Mouse (Mus musculus): ENCODE data around the gene Ngrn. TPM values are rescaled to one million over a fixed set of nuclear protein-coding genes. Genes with fewer than 3 reads are reported as not detected.

Gene Ngrn
- polyA plus RNA-seq, 1 experiment from 2014 or later = 60.3 TPM

- Histone ChIP-seq H3K4me2 (peak overlapping the region; percentile 89), H3K36me3 (peaks cover 9% of the 10 kb centered on the region), H3K9me3 (no peaks in the 10 kb centered on the region), H3K4me3 (peak overlapping the region; percentile 66), H3K9ac (peak overlapping the region; percentile 78; the same call in 1 of the 2 replicates), H3K27me3 (peaks cover 10% of the 10 kb centered on the region), H3K4me1 (replicated peaks) (peaks cover 37% of the 10 kb centered on the region), H3K27ac (no peak overlapping the region)
- no peak for ATAC-seq (ENCODE audit: low FRiP score)
- WGBS = 73% methylated on average over 9 of the region's 9 CpGs
Observed at GRCm38 (mm10) chr7:80233799-80234198, 27.2 kb upstream of the Ngrn start.

GRCm38 (mm10) chr7:80238542-80238941, 22.5 kb upstream of the Ngrn start:
- H3K27me3 ChIP-seq = no peaks in the 10 kb centered on the region
- no peak overlapping the region for H3K9ac ChIP-seq
- H3K36me3 ChIP-seq = peaks cover 32% of the 10 kb centered on the region
- 90% methylated on average over 10 of the region's 10 CpGs for WGBS
- peaks cover 15% of the 10 kb centered on the region for H3K4me1 ChIP-seq (replicated peaks)
- H3K27ac ChIP-seq = no peak overlapping the region
- H3K4me3 ChIP-seq = no peak overlapping the region
- no peak overlapping the region for H3K4me2 ChIP-seq
- H3K9me3 ChIP-seq = no peaks in the 10 kb centered on the region
- ATAC-seq (ENCODE audit: low FRiP score) = no peak

DNA sequence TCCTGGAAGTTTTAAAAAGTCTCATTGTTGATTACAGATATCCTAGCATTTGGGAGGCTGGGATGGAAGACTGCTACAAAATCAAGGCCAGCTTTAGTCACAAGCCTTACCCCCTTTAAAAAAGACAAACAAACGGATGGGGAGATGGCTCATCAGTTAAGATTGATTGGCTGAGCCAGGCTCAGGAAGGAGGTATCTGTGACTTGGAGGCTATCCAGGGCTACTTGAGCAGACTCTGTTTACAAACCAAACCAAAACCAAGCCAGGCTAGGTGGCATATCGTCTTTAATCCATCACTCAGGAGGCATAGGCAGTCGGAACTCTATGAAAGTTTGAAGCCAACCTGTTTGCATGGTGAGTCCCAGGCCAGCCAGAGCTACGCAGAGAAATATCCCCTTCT, 19.4 kb upstream of the Ngrn start:
- no peak overlapping the region for H3K4me3 ChIP-seq
- 89% methylated on average over 4 of the region's 4 CpGs for WGBS
- ATAC-seq (ENCODE audit: low FRiP score) = no peak

GRCm38 (mm10) chr7:80244851-80245250, 16.2 kb upstream of the Ngrn start:
- 93% methylated on average over 4 of the region's 4 CpGs for WGBS
- H3K4me1 ChIP-seq (replicated peaks) = no peaks in the 10 kb centered on the region
- H3K27me3 ChIP-seq = no peaks in the 10 kb centered on the region
- H3K4me3 ChIP-seq = no peak overlapping the region
- H3K36me3 ChIP-seq = peaks cover 15% of the 10 kb centered on the region
- no peak overlapping the region for H3K9ac ChIP-seq
- H3K4me2 ChIP-seq = no peak overlapping the region
- H3K9me3 ChIP-seq = no peaks in the 10 kb centered on the region
- H3K27ac ChIP-seq = no peak overlapping the region
- no peak for ATAC-seq (ENCODE audit: low FRiP score)

More for the DNA sequence above, 19.4 kb upstream of the Ngrn start:
- Histone ChIP-seq H3K4me1 (replicated peaks) (no peaks in the 10 kb centered on the region), H3K27ac (no peak overlapping the region), H3K4me2 (no peak overlapping the region), H3K9ac (no peak overlapping the region), H3K27me3 (no peaks in the 10 kb centered on the region), H3K36me3 (peaks cover 32% of the 10 kb centered on the region), H3K9me3 (no peaks in the 10 kb centered on the region)

DNA sequence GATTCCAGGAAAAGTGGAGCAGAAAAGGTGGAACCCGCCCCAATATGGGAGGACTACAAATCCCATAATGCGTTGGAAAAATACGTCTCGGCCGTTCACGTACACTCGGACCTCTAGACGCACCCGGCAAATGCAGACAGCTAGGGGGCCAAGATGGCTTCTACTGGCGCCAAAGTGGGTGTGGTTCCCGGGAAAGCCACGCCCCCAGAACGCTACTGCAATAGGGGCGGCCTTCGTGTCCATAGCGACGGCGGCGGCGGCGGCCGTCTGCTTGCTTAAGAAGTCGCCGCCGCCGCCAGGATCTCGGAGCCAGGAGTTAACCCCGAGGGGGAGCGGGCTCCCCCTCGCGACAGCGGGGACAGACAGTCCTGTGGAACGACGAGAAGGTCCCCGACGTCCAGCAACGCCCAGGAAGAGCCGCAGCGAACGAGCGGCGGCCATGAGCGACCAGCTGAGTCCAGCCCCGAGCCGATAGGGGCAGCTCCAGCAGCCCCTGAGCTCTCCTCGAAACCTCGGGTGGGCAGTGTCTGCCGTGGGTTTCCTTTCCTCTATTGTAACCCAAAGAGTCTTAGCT, 14.8 kb upstream of the Ngrn start, which contains the start of gene Ttll13:
Gene Ttll13, plus strand, starts transcription at position 229 of the 574 bp plus-strand sequence.
- Histone ChIP-seq H3K9ac (peak within 1 kb of the TSS; percentile 76), H3K27me3 (0 out of 2 replicates have a peak, but pooled peaks cover 6% of the 10 kb centered on the region), H3K9me3 (no peaks in the 10 kb centered on the region), H3K4me3 (peak within 1 kb of the TSS; percentile 57), H3K36me3 (peaks cover 3% of the 10 kb centered on the region; the same call in 1 of the 2 replicates), H3K4me2 (peak within 1 kb of the TSS; percentile 53), H3K4me1 (replicated peaks) (no peaks in the 10 kb centered on the region), H3K27ac (peak within 1 kb of the TSS; percentile 94)
- ATAC-seq (ENCODE audit: low FRiP score) = peak; percentile 98
- WGBS = under 1% methylated on average over 48 of the region's 48 CpGs

GRCm38 (mm10) chr7:80246859-80247258, 14.2 kb upstream of the Ngrn start:
- Histone ChIP-seq H3K4me3 (peak overlapping the region; percentile 57), H3K27ac (peak overlapping the region; percentile 94), H3K9me3 (no peaks in the 10 kb centered on the region), H3K36me3 (no peaks in the 10 kb centered on the region), H3K4me1 (replicated peaks) (no peaks in the 10 kb centered on the region), H3K9ac (peak overlapping the region; percentile 76; the same call in 1 of the 2 replicates), H3K27me3 (0 out of 2 replicates have a peak, but pooled peaks cover 9% of the 10 kb centered on the region), H3K4me2 (peak overlapping the region; percentile 53)
- WGBS = 68% methylated on average over 7 of the region's 7 CpGs
- 0 out of 2 replicates have a peak, but pooled peaks have one; percentile 7 for ATAC-seq (ENCODE audit: low FRiP score)

DNA sequence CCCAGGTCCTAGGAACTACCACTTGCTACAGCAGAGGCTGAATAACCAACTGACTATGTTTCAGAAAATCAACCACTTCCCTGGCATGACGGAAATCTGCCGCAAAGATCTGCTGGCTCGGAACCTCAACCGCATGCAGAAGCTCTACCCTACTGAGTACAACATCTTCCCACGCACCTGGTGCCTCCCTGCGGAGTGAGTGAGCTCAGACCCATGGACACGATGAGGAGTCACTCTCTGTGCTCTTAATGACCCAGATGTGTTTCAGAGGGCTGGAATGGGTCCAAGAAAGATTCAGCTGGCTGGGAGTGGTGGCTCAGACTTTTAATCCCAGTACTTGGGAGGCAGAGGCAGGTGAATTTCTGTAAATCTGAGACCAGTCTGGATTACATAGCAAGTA, 8.6 kb upstream of the Ngrn start:
- Histone ChIP-seq H3K4me1 (replicated peaks) (no peaks in the 10 kb centered on the region), H3K9me3 (no peaks in the 10 kb centered on the region), H3K36me3 (no peaks in the 10 kb centered on the region), H3K4me3 (no peak overlapping the region), H3K4me2 (no peak overlapping the region), H3K27me3 (peaks cover 52% of the 10 kb centered on the region), H3K27ac (no peak overlapping the region), H3K9ac (no peak overlapping the region)
- WGBS = 80% methylated on average over 7 of the region's 7 CpGs
- ATAC-seq (ENCODE audit: low FRiP score) = no peak

GRCm38 (mm10) chr7:80252886-80253285, 8.1 kb upstream of the Ngrn start:
- Histone ChIP-seq H3K27ac (no peak overlapping the region), H3K27me3 (peaks cover 56% of the 10 kb centered on the region), H3K9ac (no peak overlapping the region), H3K4me2 (no peak overlapping the region), H3K4me3 (no peak overlapping the region), H3K4me1 (replicated peaks) (no peaks in the 10 kb centered on the region), H3K9me3 (no peaks in the 10 kb centered on the region), H3K36me3 (no peaks in the 10 kb centered on the region)
- 90% methylated on average over 11 of the region's 11 CpGs for WGBS
- no peak for ATAC-seq (ENCODE audit: low FRiP score)

- Histone ChIP-seq H3K9me3 (no peaks in the 10 kb centered on the region), H3K9ac (no peak overlapping the region), H3K36me3 (no peaks in the 10 kb centered on the region), H3K4me1 (replicated peaks) (peaks cover 6% of the 10 kb centered on the region; the same call in 1 of the 2 replicates), H3K4me3 (no peak overlapping the region), H3K27me3 (peaks cover 76% of the 10 kb centered on the region), H3K4me2 (no peak overlapping the region), H3K27ac (no peak overlapping the region)
- WGBS = 73% methylated on average over 2 of the region's 2 CpGs
- ATAC-seq (ENCODE audit: low FRiP score) = no peak
Observed at GRCm38 (mm10) chr7:80255981-80256380, 5.0 kb upstream of the Ngrn start.

- Histone ChIP-seq H3K4me3 (no peak overlapping the region), H3K9ac (no peak overlapping the region), H3K9me3 (no peaks in the 10 kb centered on the region), H3K4me2 (no peak overlapping the region), H3K4me1 (replicated peaks) (peaks cover 16% of the 10 kb centered on the region), H3K27ac (no peak overlapping the region), H3K36me3 (no peaks in the 10 kb centered on the region), H3K27me3 (peaks cover 66% of the 10 kb centered on the region)
- WGBS = 64% methylated on average over 2 of the region's 2 CpGs
- ATAC-seq (ENCODE audit: low FRiP score) = no peak
Observed at GRCm38 (mm10) chr7:80257706-80258105, 3.3 kb upstream of the Ngrn start.

DNA sequence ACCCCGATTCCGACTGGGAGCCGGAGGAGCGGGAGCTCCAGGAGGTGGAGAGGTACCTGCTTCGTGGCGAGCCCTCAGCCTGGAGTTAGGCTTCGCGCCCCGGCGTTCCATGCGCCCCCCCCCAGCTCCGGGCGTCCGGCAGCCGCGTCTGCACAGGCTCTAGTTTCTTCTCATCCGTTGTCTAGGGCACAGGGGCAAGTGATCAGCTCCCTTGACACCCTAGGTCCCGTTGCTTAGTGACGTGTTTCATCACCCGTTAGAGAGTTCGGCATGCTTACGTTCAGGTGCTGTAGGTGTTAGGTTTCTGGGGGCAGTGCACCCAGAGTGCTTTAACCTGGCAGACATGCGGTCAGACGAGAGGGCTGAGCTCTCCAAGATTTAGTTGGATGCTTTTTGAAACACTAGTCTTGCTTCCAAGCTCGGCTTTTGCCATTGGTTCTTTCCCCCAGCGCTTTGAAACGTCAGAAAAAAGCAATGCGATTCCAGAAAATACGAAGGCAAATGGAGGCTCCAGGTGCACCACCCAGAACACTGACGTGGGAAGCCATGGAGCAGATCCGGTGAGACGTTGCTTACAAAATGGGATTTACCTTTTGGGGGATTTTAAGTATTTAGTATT, 466 bp downstream of the Ngrn start:
- Histone ChIP-seq H3K36me3 (peaks cover 28% of the 10 kb centered on the region), H3K4me1 (replicated peaks) (peaks cover 21% of the 10 kb centered on the region), H3K9ac (peak overlapping the region; percentile 90), H3K9me3 (no peaks in the 10 kb centered on the region), H3K27me3 (peaks cover 37% of the 10 kb centered on the region), H3K4me3 (peak overlapping the region; percentile 90), H3K4me2 (peak overlapping the region; percentile 92), H3K27ac (peak overlapping the region; percentile 85)
- ATAC-seq (ENCODE audit: low FRiP score) = peak; percentile 72
- WGBS = 1% methylated on average over 32 of the region's 32 CpGs

GRCm38 (mm10) chr7:80264606-80265005, 3.6 kb downstream of the Ngrn start:
- WGBS = 96% methylated on average over 12 of the region's 12 CpGs

DNA sequence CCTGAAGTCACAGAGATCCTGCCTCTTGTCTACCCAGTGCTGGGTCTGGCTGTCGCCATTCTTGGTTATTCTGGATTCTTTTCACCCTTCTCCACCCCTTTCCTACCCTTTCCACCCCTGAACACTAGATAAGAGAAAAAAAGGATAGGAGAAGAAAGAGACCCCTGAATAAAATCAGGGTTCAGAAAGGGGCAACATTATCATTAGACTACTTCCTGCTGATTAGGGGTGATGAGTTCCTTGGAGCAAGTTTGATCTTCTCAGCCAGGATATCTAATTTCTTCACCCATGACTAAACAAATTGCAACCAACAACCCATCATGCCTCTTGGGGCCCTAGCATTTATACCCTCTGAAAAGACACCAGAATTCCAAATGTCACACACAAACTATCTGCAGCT, 6.7 kb downstream of the Ngrn start:
- 75% methylated on average over 1 of the region's 1 CpGs for WGBS
- peaks cover 33% of the 10 kb centered on the region for H3K4me1 ChIP-seq (replicated peaks)
- ATAC-seq (ENCODE audit: low FRiP score) = no peak
- peaks cover 44% of the 10 kb centered on the region for H3K36me3 ChIP-seq
- no peaks in the 10 kb centered on the region for H3K9me3 ChIP-seq
- H3K4me2 ChIP-seq = no peak overlapping the region
- H3K27me3 ChIP-seq = no peaks in the 10 kb centered on the region
- H3K27ac ChIP-seq = no peak overlapping the region
- no peak overlapping the region for H3K9ac ChIP-seq
- H3K4me3 ChIP-seq = no peak overlapping the region

More at GRCm38 (mm10) chr7:80264606-80265005, 3.6 kb downstream of the Ngrn start:
- Histone ChIP-seq H3K9ac (no peak overlapping the region), H3K4me3 (no peak overlapping the region), H3K36me3 (peaks cover 35% of the 10 kb centered on the region), H3K9me3 (no peaks in the 10 kb centered on the region), H3K27ac (no peak overlapping the region), H3K4me2 (no peak overlapping the region), H3K27me3 (peaks cover 6% of the 10 kb centered on the region), H3K4me1 (replicated peaks) (peaks cover 30% of the 10 kb centered on the region)
- ATAC-seq (ENCODE audit: low FRiP score) = no peak

All from hindbrain, embryonic 13.5 days (tissue).